Mouse (Mus musculus): Measurements from ENCODE around the gene Arhgap24. TPM values are rescaled to one million over a fixed set of nuclear protein-coding genes. Genes with fewer than 3 reads are reported as not detected.
A peak's percentile ranks its signal among the peaks of the same experiment; 100 is the strongest.
"Not testable (repeated sequence)": the region's sequence is repeated elsewhere in the genome, so short reads cannot be mapped to it uniquely, and the experiment has no call there.

The Arhgap24 gene
- total RNA-seq, 2 experiments from 2014 or later: 12.1 to 23.2 TPM

GRCm38 (mm10) chr5:102859749-102860148, 378.6 kb downstream of the Arhgap24 start:
- DNase-seq (ENCODE audit: low spot score in 2 of 2): no peak

GRCm38 (mm10) chr5:102868196-102868595, 387.0 kb downstream of the Arhgap24 start:
- DNase-seq (ENCODE audit: low spot score in 2 of 2): no peak

- DNase-seq (ENCODE audit: low spot score in 2 of 2): not testable (repeated sequence)
Observed at GRCm38 (mm10) chr5:102872996-102873395, 391.8 kb downstream of the Arhgap24 start.

- DNase-seq (ENCODE audit: low spot score in 2 of 2): peak in 1 of 2 experiments; percentile 29
Observed at GRCm38 (mm10) chr5:102874605-102875298, 393.6 kb downstream of the Arhgap24 start.

GRCm38 (mm10) chr5:102875628-102876027, 394.4 kb downstream of the Arhgap24 start:
- DNase-seq (ENCODE audit: low spot score in 2 of 2): no peak

GRCm38 (mm10) chr5:102888482-102889162, 407.4 kb downstream of the Arhgap24 start:
- DNase-seq (ENCODE audit: low spot score in 2 of 2): no peak

GRCm38 (mm10) chr5:102889163-102889488, 407.9 kb downstream of the Arhgap24 start:
- DNase-seq (ENCODE audit: low spot score in 2 of 2): no peak

GRCm38 (mm10) chr5:102892226-102892625, 411.0 kb downstream of the Arhgap24 start:
- peak in 1 of 2 experiments; percentile 13 for DNase-seq (ENCODE audit: low spot score in 2 of 2)

GRCm38 (mm10) chr5:102898301-102898700, 417.1 kb downstream of the Arhgap24 start:
- DNase-seq (ENCODE audit: low spot score in 2 of 2): no peak

GRCm38 (mm10) chr5:102899680-102900215, 418.6 kb downstream of the Arhgap24 start:
- peak in 1 of 2 experiments; percentile 11 for DNase-seq (ENCODE audit: low spot score in 2 of 2)

- no peak for DNase-seq (ENCODE audit: low spot score in 2 of 2)
Observed at GRCm38 (mm10) chr5:102901176-102901575, 420.0 kb downstream of the Arhgap24 start.

GRCm38 (mm10) chr5:102903487-102903886, 422.3 kb downstream of the Arhgap24 start:
- DNase-seq (ENCODE audit: low spot score in 2 of 2): no peak

GRCm38 (mm10) chr5:102904066-102904465, 422.9 kb downstream of the Arhgap24 start:
- no peak for DNase-seq (ENCODE audit: low spot score in 2 of 2)

- DNase-seq (ENCODE audit: low spot score in 2 of 2): no peak
Observed at GRCm38 (mm10) chr5:102905441-102906211, 424.4 kb downstream of the Arhgap24 start.

GRCm38 (mm10) chr5:102920199-102920598, 439.0 kb downstream of the Arhgap24 start:
- no peak for DNase-seq (ENCODE audit: low spot score in 2 of 2)

GRCm38 (mm10) chr5:102926786-102927185, 445.6 kb downstream of the Arhgap24 start:
- no peak for DNase-seq (ENCODE audit: low spot score in 2 of 2)

GRCm38 (mm10) chr5:102930161-102930560, 449.0 kb downstream of the Arhgap24 start:
- DNase-seq (ENCODE audit: low spot score in 2 of 2): no peak

- DNase-seq (ENCODE audit: low spot score in 2 of 2): not testable (repeated sequence)
Observed at GRCm38 (mm10) chr5:102943864-102944630, 462.9 kb downstream of the Arhgap24 start.

GRCm38 (mm10) chr5:102946625-102947024, 465.4 kb downstream of the Arhgap24 start:
- no peak for DNase-seq (ENCODE audit: low spot score in 2 of 2)

- no peak for DNase-seq (ENCODE audit: low spot score in 2 of 2)
Observed at GRCm38 (mm10) chr5:102947061-102947711, 466.0 kb downstream of the Arhgap24 start.
